Mouse (Mus musculus): ENCODE data around the gene Cd24a. TPM values are rescaled to one million over a fixed set of nuclear protein-coding genes. Genes with fewer than 3 reads are reported as not detected.

Gene Cd24a
- polyA plus RNA-seq, 1 experiment from 2014 or later = 376 TPM

DNA sequence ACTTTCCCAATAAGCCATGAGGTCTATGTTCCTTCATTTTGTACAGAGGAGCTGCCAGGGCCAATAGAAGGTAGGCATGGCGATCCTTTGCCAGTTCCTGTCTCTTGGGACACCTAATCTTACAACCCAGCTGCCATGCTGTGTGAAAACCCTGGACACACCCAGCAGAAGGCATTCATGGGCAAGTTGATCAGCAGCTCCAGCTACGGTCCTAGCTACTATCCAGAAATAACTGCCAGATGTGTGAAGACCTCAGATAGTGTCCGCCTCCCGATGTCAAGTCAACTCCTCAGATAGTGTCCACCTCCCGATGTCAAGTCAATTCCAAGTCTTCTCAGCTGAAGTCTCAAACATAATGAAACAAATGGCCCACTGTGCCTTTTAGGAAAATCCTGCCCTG, 31.4 kb downstream of the Cd24a start:
- no peak for ATAC-seq (ENCODE audit: insufficient number of reproducible peaks, insufficient read depth, low FRiP score, low TSS enrichment)
- Histone ChIP-seq H3K4me1 (no peaks in the 10 kb centered on the region), H3K9me3 (no peaks in the 10 kb centered on the region), H3K27me3 (no peaks in the 10 kb centered on the region), H3K36me3 (no peaks in the 10 kb centered on the region), H3K9ac (no peak overlapping the region), H3K4me2 (replicated peaks) (no peak overlapping the region), H3K4me3 (no peak overlapping the region), H3K27ac (no peak overlapping the region)
- 84% methylated on average over 5 of the region's 5 CpGs for WGBS

GRCm38 (mm10) chr10:43609958-43610357, 31.9 kb downstream of the Cd24a start:
- ATAC-seq (ENCODE audit: insufficient number of reproducible peaks, insufficient read depth, low FRiP score, low TSS enrichment) = no peak

GRCm38 (mm10) chr10:43611081-43611480, 33.0 kb downstream of the Cd24a start:
- ATAC-seq (ENCODE audit: insufficient number of reproducible peaks, insufficient read depth, low FRiP score, low TSS enrichment) = no peak
- H3K4me3 ChIP-seq = no peak overlapping the region
- H3K27me3 ChIP-seq = no peaks in the 10 kb centered on the region
- no peaks in the 10 kb centered on the region for H3K4me1 ChIP-seq
- no peak overlapping the region for H3K9ac ChIP-seq
- no peak overlapping the region for H3K4me2 ChIP-seq (replicated peaks)
- H3K36me3 ChIP-seq = no peaks in the 10 kb centered on the region
- H3K27ac ChIP-seq = no peak overlapping the region
- no peaks in the 10 kb centered on the region for H3K9me3 ChIP-seq

More at GRCm38 (mm10) chr10:43609958-43610357, 31.9 kb downstream of the Cd24a start:
- Histone ChIP-seq H3K9ac (no peak overlapping the region), H3K36me3 (no peaks in the 10 kb centered on the region), H3K4me2 (replicated peaks) (no peak overlapping the region), H3K27ac (no peak overlapping the region), H3K4me1 (no peaks in the 10 kb centered on the region), H3K9me3 (no peaks in the 10 kb centered on the region), H3K27me3 (no peaks in the 10 kb centered on the region), H3K4me3 (no peak overlapping the region)
- 83% methylated on average over 2 of the region's 2 CpGs for WGBS

DNA sequence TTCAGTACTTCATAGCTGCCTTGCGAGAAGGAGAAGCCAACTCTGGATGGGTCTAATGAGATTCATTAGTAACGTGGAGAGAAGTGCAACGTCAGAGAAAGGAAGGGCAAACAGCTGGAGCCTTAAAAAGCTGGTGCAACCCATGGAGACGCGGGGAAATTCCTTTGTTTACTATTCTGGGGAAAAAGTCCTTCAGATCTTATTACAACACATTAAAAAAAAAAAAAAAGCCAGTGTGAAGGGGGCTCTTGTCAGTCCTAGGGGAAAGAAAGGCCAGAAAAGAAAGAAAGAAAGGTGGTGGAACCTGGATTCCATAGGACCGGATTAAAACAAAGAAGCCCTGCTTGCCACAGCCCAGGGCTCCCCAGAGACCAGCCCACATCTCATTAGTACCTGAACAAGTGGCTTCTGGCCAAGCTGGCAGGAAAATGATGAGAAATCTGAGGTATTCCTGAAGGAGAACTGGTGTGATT, 41.0 kb downstream of the Cd24a start:
- peaks cover 9% of the 10 kb centered on the region; the same call in 1 of the 2 replicates for H3K4me1 ChIP-seq
- no peak for ATAC-seq (ENCODE audit: insufficient number of reproducible peaks, insufficient read depth, low FRiP score, low TSS enrichment)
- H3K9me3 ChIP-seq = no peaks in the 10 kb centered on the region
- no peak overlapping the region for H3K4me2 ChIP-seq (replicated peaks)
- 4% methylated on average over 6 of the region's 6 CpGs for WGBS
- H3K4me3 ChIP-seq = no peak overlapping the region
- no peaks in the 10 kb centered on the region for H3K36me3 ChIP-seq
- H3K27me3 ChIP-seq = no peaks in the 10 kb centered on the region
- H3K9ac ChIP-seq = no peak overlapping the region
- no peak overlapping the region for H3K27ac ChIP-seq

GRCm38 (mm10) chr10:43619939-43620338, 41.9 kb downstream of the Cd24a start:
- Histone ChIP-seq H3K36me3 (no peaks in the 10 kb centered on the region), H3K4me3 (no peak overlapping the region), H3K27ac (no peak overlapping the region), H3K4me1 (peaks cover 12% of the 10 kb centered on the region; the same call in 1 of the 2 replicates), H3K9me3 (no peaks in the 10 kb centered on the region), H3K27me3 (no peaks in the 10 kb centered on the region), H3K9ac (no peak overlapping the region), H3K4me2 (replicated peaks) (no peak overlapping the region)
- 80% methylated on average over 2 of the region's 2 CpGs for WGBS
- ATAC-seq (ENCODE audit: insufficient number of reproducible peaks, insufficient read depth, low FRiP score, low TSS enrichment) = no peak

DNA sequence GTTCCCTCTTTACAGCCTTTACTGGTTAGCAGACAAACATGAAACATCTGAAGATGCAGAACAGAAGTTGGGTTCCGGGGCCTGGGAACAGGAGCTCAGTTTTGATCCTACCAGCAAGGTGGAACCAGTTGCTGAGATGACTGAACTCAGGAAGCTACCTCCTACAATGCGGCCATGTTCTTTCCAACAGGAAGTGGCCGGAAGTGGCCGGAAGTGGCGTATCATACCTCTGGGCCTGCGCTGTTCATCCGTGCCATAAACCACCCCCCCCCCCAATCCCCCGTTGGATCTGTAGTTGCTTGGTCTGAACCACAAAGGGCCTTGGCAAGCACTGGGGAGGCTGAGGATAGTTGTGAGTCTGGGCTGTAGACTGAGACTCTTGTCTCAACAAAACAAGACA, 45.4 kb downstream of the Cd24a start:
- H3K9ac ChIP-seq = no peak overlapping the region
- H3K9me3 ChIP-seq = no peaks in the 10 kb centered on the region
- no peak overlapping the region for H3K27ac ChIP-seq
- WGBS = 93% methylated on average over 8 of the region's 8 CpGs
- H3K4me1 ChIP-seq = peaks cover 12% of the 10 kb centered on the region; the same call in 1 of the 2 replicates
- H3K36me3 ChIP-seq = no peaks in the 10 kb centered on the region
- no peaks in the 10 kb centered on the region for H3K27me3 ChIP-seq
- H3K4me2 ChIP-seq (replicated peaks) = no peak overlapping the region
- no peak for ATAC-seq (ENCODE audit: insufficient number of reproducible peaks, insufficient read depth, low FRiP score, low TSS enrichment)
- no peak overlapping the region for H3K4me3 ChIP-seq

DNA sequence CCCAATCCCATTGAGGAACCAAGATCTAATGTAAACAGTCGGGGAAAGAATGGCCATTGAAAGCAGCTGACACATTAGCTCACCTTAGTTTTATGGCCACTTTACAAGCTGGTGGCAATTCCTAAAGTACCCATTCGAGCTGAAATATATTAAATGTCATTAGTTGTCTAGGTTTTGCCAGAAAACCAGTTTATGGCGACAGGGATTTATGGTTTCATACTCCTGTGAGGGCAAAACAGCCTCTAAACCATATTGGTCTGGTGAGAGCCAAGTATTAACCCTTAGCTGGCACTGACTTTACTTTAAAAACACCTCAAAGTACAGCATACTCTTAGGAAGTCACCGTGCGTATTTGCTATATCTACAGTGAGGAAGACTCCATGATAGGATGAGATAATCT, 46.3 kb downstream of the Cd24a start:
- Histone ChIP-seq H3K36me3 (no peaks in the 10 kb centered on the region), H3K9ac (no peak overlapping the region), H3K4me1 (peaks cover 3% of the 10 kb centered on the region; the same call in 1 of the 2 replicates), H3K9me3 (no peaks in the 10 kb centered on the region), H3K27me3 (no peaks in the 10 kb centered on the region), H3K27ac (no peak overlapping the region), H3K4me3 (no peak overlapping the region), H3K4me2 (replicated peaks) (no peak overlapping the region)
- WGBS = 72% methylated on average over 5 of the region's 5 CpGs
- ATAC-seq (ENCODE audit: insufficient number of reproducible peaks, insufficient read depth, low FRiP score, low TSS enrichment) = no peak

GRCm38 (mm10) chr10:43624791-43625398, 46.8 kb downstream of the Cd24a start:
- Histone ChIP-seq H3K4me1 (0 out of 2 replicates have a peak, but pooled peaks cover 3% of the 10 kb centered on the region), H3K36me3 (no peaks in the 10 kb centered on the region), H3K27ac (no peak overlapping the region), H3K9me3 (no peaks in the 10 kb centered on the region), H3K4me2 (replicated peaks) (no peak overlapping the region), H3K27me3 (no peaks in the 10 kb centered on the region), H3K4me3 (no peak overlapping the region), H3K9ac (no peak overlapping the region)
- 68% methylated on average over 2 of the region's 2 CpGs for WGBS
- no peak for ATAC-seq (ENCODE audit: insufficient number of reproducible peaks, insufficient read depth, low FRiP score, low TSS enrichment)

DNA sequence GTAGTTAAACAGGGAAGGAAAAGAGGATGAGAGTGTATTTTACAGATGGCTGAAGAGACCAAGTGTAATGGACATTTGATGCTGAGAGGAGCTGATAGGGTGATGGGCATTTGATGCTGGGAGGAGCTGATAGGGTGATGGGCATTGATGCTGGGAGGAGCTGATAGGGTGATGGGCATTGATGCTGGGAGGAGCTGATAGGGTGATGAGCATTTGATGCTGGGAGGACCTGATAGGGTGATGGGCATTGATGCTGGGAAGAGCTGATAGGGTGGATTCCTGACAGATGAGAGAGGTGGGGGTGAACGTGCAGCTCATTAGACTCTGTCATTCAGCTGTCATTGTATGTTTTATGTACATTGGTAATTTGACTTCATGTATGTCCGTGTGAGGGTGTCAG, 47.5 kb downstream of the Cd24a start:
- 82% methylated on average over 2 of the region's 2 CpGs for WGBS
- Histone ChIP-seq H3K27ac (no peak overlapping the region), H3K36me3 (no peaks in the 10 kb centered on the region), H3K4me3 (no peak overlapping the region), H3K9ac (no peak overlapping the region), H3K4me1 (0 out of 2 replicates have a peak, but pooled peaks cover 3% of the 10 kb centered on the region), H3K27me3 (no peaks in the 10 kb centered on the region), H3K4me2 (replicated peaks) (no peak overlapping the region), H3K9me3 (no peaks in the 10 kb centered on the region)
- ATAC-seq (ENCODE audit: insufficient number of reproducible peaks, insufficient read depth, low FRiP score, low TSS enrichment) = no peak

DNA sequence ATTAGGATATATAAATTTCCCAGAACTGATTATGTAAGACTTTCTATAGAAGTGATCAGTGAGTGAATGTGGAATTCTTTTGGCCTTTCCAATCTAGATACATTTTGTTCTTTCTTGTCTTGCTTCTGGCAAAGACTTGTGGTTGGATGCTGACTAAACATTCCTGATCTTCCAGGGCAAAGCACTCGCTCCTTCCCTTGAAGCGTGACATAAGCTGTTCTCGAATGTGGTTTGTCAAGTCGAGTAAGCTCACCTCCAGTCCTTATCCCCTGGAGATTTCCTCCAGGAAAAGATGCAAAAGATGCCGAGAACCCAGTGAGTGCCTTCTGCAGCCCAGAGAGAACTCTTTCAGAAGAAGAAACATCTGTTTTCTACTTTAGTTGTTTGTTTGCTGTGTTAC, 51.1 kb downstream of the Cd24a start:
- Histone ChIP-seq H3K9ac (no peak overlapping the region), H3K36me3 (no peaks in the 10 kb centered on the region), H3K4me3 (no peak overlapping the region), H3K4me1 (peaks cover 7% of the 10 kb centered on the region; the same call in 1 of the 2 replicates), H3K27ac (no peak overlapping the region), H3K27me3 (no peaks in the 10 kb centered on the region), H3K9me3 (no peaks in the 10 kb centered on the region), H3K4me2 (replicated peaks) (no peak overlapping the region)
- ATAC-seq (ENCODE audit: insufficient number of reproducible peaks, insufficient read depth, low FRiP score, low TSS enrichment) = no peak
- 56% methylated on average over 5 of the region's 5 CpGs for WGBS

DNA sequence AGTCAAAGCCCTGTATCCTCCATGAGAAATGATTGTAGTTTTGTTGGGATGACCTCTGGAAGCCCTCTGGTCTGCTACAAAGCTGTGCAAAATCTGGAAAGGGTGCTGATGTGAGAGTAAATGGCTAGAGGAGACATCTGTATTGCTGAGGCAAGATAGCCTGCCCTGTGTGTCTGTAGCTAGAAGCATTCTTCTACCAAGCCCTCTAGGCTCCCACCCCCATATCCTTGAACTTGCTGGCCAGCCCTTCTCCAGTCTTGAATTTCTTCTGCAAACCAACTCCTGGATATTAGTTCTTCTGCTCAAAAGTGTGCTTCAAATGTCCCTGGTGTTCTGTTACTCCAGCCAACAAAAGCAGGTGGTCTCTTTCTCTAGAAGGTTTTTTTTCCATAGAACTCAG, 51.8 kb downstream of the Cd24a start:
- H3K4me1 ChIP-seq = peaks cover 4% of the 10 kb centered on the region; the same call in 1 of the 2 replicates
- no peak for ATAC-seq (ENCODE audit: insufficient number of reproducible peaks, insufficient read depth, low FRiP score, low TSS enrichment)

DNA sequence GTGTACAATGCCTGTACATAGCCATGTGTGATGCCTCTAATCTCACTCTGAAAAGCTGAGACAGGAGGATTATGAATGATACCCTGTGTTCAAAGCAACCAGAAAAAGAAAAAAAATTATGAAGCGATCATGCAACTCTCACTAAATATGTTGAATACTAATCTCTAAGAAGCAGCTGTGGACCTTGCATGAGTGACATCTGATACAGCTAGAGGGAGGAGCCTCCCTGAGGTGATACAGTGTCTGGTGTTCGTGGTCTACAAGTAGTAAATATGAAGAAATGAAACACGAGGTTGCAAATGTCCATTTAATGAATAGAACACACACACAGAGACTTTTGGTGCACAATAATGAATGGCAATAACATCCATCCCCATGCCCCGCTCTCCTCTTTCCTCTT, 52.5 kb downstream of the Cd24a start:
- Histone ChIP-seq H3K36me3 (no peaks in the 10 kb centered on the region), H3K27ac (no peak overlapping the region), H3K4me2 (replicated peaks) (no peak overlapping the region), H3K4me1 (peaks cover 4% of the 10 kb centered on the region; the same call in 1 of the 2 replicates), H3K9me3 (no peaks in the 10 kb centered on the region), H3K27me3 (no peaks in the 10 kb centered on the region), H3K4me3 (no peak overlapping the region), H3K9ac (no peak overlapping the region)
- ATAC-seq (ENCODE audit: insufficient number of reproducible peaks, insufficient read depth, low FRiP score, low TSS enrichment) = no peak
- whole genome bisulfite sequencing = 72% methylated on average over 4 of the region's 4 CpGs

More for the DNA sequence above, 51.8 kb downstream of the Cd24a start:
- Histone ChIP-seq H3K4me2 (replicated peaks) (no peak overlapping the region), H3K36me3 (no peaks in the 10 kb centered on the region), H3K4me3 (no peak overlapping the region), H3K9me3 (no peaks in the 10 kb centered on the region), H3K27ac (no peak overlapping the region), H3K9ac (no peak overlapping the region), H3K27me3 (no peaks in the 10 kb centered on the region)

All from embryonic facial prominence, embryonic 12.5 days (tissue).